Mouse (Mus musculus) testis, adult 2 months (tissue): ENCODE measurements around the gene Lnpep. TPM values are rescaled to one million over a fixed set of nuclear protein-coding genes. Genes with fewer than 3 reads are reported as not detected.

ENCODE experiments used
- H3K27ac ChIP-seq: fragments of 200-500 bp; 2 replicates; pipeline ENCODE4 v1.5.1; 2012; ENCODE audit warnings: low read depth, low read length; ENCODE audit not compliant: control insufficient read depth, insufficient read depth
- H3K27me3 ChIP-seq: fragments of 200-500 bp; 2 replicates; pipeline ENCODE4 v1.6.1; 2012; ENCODE audit warnings: mild to moderate bottlenecking, low read length, moderate library complexity; ENCODE audit not compliant: control insufficient read depth, insufficient read depth
- H3K36me3 ChIP-seq: fragments of 200-500 bp; 2 replicates; pipeline ENCODE4 v1.6.1; 2012; ENCODE audit warnings: mild to moderate bottlenecking, low read length; ENCODE audit not compliant: control insufficient read depth, insufficient read depth
- H3K4me1 ChIP-seq: fragments of 200-500 bp; 2 replicates; pipeline ENCODE4 v1.6.1; 2012; ENCODE audit warnings: low read length; ENCODE audit not compliant: control insufficient read depth, insufficient read depth
- H3K4me3 ChIP-seq: fragments of 200-500 bp; 2 replicates; pipeline ENCODE4 v1.5.1; 2012; ENCODE audit warnings: low read depth, mild to moderate bottlenecking, low read length, moderate library complexity, mixed read lengths; ENCODE audit not compliant: control insufficient read depth
- CTCF ChIP-seq: fragments of 200-500 bp; IDR thresholded peaks from 2 replicates; pipeline ENCODE4 v1.5.1; 2012; ENCODE audit warnings: low read depth, mild to moderate bottlenecking, inconsistent platforms, low read length, moderate library complexity; ENCODE audit not compliant: control insufficient read depth, insufficient read depth, insufficient replicate concordance
- POLR2A ChIP-seq: fragments of 200-500 bp; IDR thresholded peaks from 2 replicates; pipeline ENCODE4 v1.6.1; 2012; ENCODE audit warnings: low read depth, mild to moderate bottlenecking, inconsistent platforms, low read length, moderate library complexity; ENCODE audit not compliant: control insufficient read depth
- polyA plus RNA-seq: library from polyadenylated mRNA; depleted of rRNA; stranded (reverse); fragments of >200 nt; gene quantifications from 2 replicates; pipeline ENCODE4 v1.2.3, GENCODE M21; 2012; rRNA removed

Lnpep gene
- polyA plus RNA-seq, 1 experiment: 3.5 TPM

DNA sequence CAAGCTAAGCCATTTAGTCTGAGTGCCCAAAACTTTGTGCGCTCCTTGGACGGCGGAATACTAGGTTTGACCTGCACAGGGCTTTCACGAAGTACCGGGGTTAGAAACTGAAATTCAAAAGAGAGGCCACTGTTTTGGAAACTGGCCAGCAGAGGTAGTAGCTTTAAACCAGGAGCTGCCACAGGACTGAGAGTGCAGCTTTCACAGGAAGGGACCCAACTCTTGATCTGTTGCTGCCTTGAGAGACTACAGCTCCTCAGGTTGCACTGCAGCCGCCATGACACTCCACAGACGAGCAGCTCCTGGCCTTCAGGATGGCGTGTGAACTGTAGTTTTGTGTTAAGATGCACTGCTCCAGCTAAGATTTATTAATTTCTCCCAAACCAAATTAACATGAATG is 132.7 kb downstream of the Lnpep start:
- TF ChIP-seq POLR2A (no peak), CTCF (no peak)
- no peak overlapping the region for H3K27ac ChIP-seq
- no peaks in the 10 kb centered on the region for H3K27me3 ChIP-seq
- H3K4me1 ChIP-seq: peaks cover 2% of the 10 kb centered on the region; the same call in 1 of the 2 replicates
- H3K4me3 ChIP-seq: no peak overlapping the region
- no peaks in the 10 kb centered on the region for H3K36me3 ChIP-seq

DNA sequence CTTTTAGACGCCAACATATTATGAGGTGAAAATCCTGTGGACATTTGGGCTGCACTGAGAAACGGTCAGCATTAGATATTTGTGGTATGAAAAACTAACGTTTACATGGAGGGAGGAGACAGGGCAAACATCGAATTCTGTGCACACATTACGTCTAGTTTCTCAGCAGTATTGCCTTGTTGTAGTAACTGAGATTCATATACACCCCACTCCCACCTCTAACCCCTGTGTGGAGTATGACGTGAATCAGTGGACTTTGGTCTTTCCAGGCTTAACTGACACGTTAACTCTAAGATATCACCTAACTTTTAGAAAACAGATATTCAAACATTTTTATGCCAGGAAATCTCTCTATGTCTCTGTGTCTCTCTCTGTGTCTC is 133.2 kb downstream of the Lnpep start:
- Histone ChIP-seq H3K4me1 (peaks cover 2% of the 10 kb centered on the region; the same call in 1 of the 2 replicates), H3K27me3 (no peaks in the 10 kb centered on the region), H3K36me3 (no peaks in the 10 kb centered on the region), H3K4me3 (no peak overlapping the region), H3K27ac (no peak overlapping the region)
- TF ChIP-seq CTCF: no peak
- TF ChIP-seq POLR2A: no peak

DNA sequence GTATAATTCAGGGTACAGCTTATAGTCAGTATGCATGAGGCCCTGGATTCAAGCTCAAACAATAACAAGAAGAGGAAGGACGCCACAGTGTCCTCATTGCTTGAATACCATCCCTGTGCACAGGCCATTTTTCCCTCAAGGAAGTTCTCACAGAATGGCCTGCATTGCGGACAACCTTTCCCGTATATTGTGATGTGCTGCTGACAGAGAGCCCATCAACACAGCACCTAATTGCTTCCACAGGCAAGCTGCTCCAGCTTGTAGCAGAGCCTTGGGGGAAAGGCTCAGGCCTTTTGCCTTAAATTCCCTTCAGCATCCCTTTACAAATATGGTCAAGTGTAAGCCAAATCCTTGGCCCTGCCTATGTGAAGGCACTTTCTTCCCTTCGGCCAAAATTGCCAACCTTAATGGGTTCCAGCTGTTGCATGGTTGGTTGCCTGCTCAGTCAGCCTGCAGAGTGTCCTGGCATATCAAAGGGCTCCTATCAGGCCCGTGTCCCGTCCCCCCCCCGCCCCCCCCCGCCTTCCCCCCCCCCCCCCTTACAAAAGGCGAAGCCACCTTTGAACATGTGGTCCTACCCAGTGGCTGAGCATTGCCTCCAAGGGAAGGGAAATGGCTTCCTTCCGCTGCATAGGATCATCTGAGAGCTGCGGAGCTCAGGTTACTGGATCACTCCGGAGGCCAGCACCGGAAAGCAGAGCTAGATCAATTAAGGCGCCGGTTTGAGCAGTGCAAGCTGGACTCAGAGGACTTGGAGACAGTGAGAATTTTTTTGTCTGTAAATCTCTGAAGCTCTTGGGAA is 133.8 kb downstream of the Lnpep start:
- Histone ChIP-seq H3K36me3 (no peaks in the 10 kb centered on the region), H3K27ac (no peak overlapping the region), H3K4me1 (peaks cover 2% of the 10 kb centered on the region; the same call in 1 of the 2 replicates), H3K4me3 (no peak overlapping the region), H3K27me3 (no peaks in the 10 kb centered on the region)
- no peak for TF ChIP-seq POLR2A

- Histone ChIP-seq H3K36me3 (no peaks in the 10 kb centered on the region), H3K4me3 (no peak overlapping the region), H3K4me1 (peaks cover under 1% of the 10 kb centered on the region; the same call in 1 of the 2 replicates), H3K27ac (no peak overlapping the region), H3K27me3 (no peaks in the 10 kb centered on the region)
- TF ChIP-seq POLR2A (no peak), CTCF (no peak)
Measured at GRCm38 (mm10) chr17:17485789-17486188, 139.1 kb downstream of the Lnpep start.

Other genes starting within 250 kb of the Lnpep start
- gene Lix1, start 222.4 kb downstream of the Lnpep start, polyA plus RNA-seq: 0.52 and 0.54 TPM in 2 replicates
- 0.05 TPM in 2 replicates for gene Vmn2r90, start 78.7 kb upstream of the Lnpep start, polyA plus RNA-seq
- gene Spaca6, start 202.1 kb upstream of the Lnpep start, polyA plus RNA-seq: 148 and 156 TPM in 2 replicates
- gene Has1, start 230.2 kb upstream of the Lnpep start, polyA plus RNA-seq: not detected in 2 replicates